Mouse (Mus musculus): ENCODE data around the gene Hmg20a.
A peak's percentile ranks its signal among the peaks of the same experiment; 100 is the strongest.

DNA sequence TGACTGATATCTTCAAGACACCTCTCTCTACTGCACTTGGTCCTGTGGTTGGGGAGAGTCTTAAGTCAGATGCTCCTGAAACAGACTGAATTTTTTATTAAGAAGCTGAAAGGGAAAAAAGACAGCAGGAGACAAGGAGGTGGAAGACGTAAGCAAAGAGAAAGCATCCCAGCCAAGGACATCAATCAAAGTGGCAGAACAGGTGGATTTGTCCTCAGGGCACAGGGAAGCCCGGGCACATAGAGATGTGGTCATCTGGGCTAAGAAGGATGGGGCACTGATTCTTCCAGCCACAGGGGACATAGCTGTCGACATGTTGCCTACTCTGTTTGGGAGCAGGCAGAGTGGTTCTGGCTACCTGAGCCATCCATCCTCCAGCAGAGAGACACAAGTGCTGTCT, 97.8 kb downstream of the Hmg20a start:
- no peak for TF ChIP-seq TCF12 (IDR thresholded peaks at IDR 0.05; ENCODE audit: insufficient read depth, poor library complexity, severe bottlenecking)
- TF ChIP-seq MAX (IDR thresholded peaks at IDR 0.05; ENCODE audit: low read depth) = no peak
- no peak for TF ChIP-seq POLR2A (IDR thresholded peaks at IDR 0.05; ENCODE audit: insufficient read length, low read depth)
- no peak for TF ChIP-seq E2F4 (IDR thresholded peaks at IDR 0.05; ENCODE audit: insufficient read depth)
- no peak for TF ChIP-seq USF1 (IDR thresholded peaks at IDR 0.05; ENCODE audit: low read depth)
- TF ChIP-seq MYOG (IDR thresholded peaks at IDR 0.05; ENCODE audit: control insufficient read depth in 1 of 3, insufficient read depth in 1 of 3, insufficient read length in 2 of 3, low read depth in 2 of 3) = no peak
- TF ChIP-seq CEBPB (IDR thresholded peaks at IDR 0.05; ENCODE audit: insufficient read depth, poor library complexity, severe bottlenecking) = no peak
- TF ChIP-seq REST (IDR thresholded peaks at IDR 0.05; ENCODE audit: insufficient read depth, insufficient read length) = no peak
- no peak for TF ChIP-seq POLR2AphosphoS2 (IDR thresholded peaks at IDR 0.05; ENCODE audit: insufficient read length, low read depth)
- TF ChIP-seq MYOD1 (IDR thresholded peaks at IDR 0.05; ENCODE audit: control insufficient read depth in 1 of 3, insufficient read length in 2 of 3, low read depth in 2 of 3) = peak in 2 of 3 experiments; percentile 84 to 88
- no peak for TF ChIP-seq SRF (IDR thresholded peaks at IDR 0.05; ENCODE audit: control insufficient read depth, insufficient read length, low read depth)
- TF ChIP-seq TCF3 (IDR thresholded peaks at IDR 0.05; ENCODE audit: insufficient read length, low read depth) = no peak
